ENCODE assay signal across 9 mouse cellular contexts in the genomic region with DNA sequence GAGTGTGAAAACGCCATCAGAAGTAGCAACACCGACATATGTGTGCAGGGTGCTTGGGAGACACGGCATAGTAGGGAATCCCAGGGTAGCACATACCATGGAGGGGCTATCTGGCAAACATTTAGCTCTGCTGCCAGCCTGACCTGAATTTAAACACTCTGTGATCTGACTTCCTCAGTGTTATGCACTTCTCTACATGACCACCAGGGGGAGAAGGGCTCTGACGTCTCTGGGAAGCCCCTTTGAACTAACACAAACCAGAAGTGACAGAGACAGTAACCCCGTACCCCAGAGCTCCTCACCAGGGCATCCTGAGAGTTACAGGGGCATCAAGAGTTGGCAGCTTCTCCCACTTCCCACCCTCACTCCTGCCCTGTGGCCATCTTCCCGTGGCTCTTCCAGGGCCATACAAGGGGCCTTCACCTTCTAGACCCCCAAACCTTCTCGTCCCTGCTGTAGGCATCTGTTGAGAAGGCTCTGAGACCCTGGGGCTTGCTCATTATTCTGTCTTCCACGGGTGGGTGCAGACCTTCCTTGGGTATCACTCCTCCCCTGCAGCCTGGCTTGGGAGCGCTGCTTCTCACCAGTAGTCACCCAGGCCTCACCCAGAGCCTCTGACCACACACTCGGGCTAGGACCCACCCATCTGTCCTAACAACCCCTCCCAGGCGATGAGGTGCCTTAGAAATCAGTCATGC. TPM values are rescaled to one million over a fixed set of nuclear protein-coding genes. Genes with fewer than 3 reads are reported as not detected.
A peak's percentile ranks its signal among the peaks of the same experiment; 100 is the strongest.
DNase-seq lines count a peak whose midpoint lies in the region; ATAC-seq and TF ChIP-seq lines count a peak whose summit lies in the region.
"Had no signal": no experiment of that assay in that cellular context is flagged by ENCODE, and none has a peak within 500 bp of the region (broad histone marks: within the 10 kb centered on the region; RNA-seq: fewer than 3 reads in every experiment).

No protein-coding gene starts in this region.

- no peak for TF ChIP-seq POLR2A in olfactory bulb, adult 2 months (IDR thresholded peaks at IDR 0.05; ENCODE audit: insufficient read depth, low read depth, low read length)

- no peaks in the 10 kb centered on the region for H3K27me3 ChIP-seq in forebrain, embryonic 14.5 days (replicated peaks; ENCODE audit: control insufficient read depth, insufficient read depth, low read length)
- H3K27me3 ChIP-seq in liver, embryonic 14.5 days (ENCODE audit: control insufficient read depth, insufficient read depth, low read length), result no peaks in the 10 kb centered on the region
- H3K27me3 ChIP-seq: limb, embryonic 12.5 days had no signal

- H3K36me3 ChIP-seq in forebrain, embryonic 14.5 days (ENCODE audit: control insufficient read depth, insufficient read depth, low read length), result no peaks in the 10 kb centered on the region
- H3K36me3 ChIP-seq in liver, embryonic 14.5 days (replicated peaks; ENCODE audit: control insufficient read depth, insufficient read depth, low read depth), result no peaks in the 10 kb centered on the region
- H3K36me3 ChIP-seq: limb, embryonic 12.5 days had no signal

- no peaks in the 10 kb centered on the region for H3K9me3 ChIP-seq in forebrain, embryonic 14.5 days (replicated peaks; ENCODE audit: control insufficient read depth, low read length)
- H3K9me3 ChIP-seq in liver, embryonic 14.5 days (ENCODE audit: control insufficient read depth, low read length), result no peaks in the 10 kb centered on the region
- H3K9me3 ChIP-seq: limb, embryonic 12.5 days had no signal

- WGBS in forebrain, embryonic 14.5 days, result 46% methylated on average over 11 of the region's 11 CpGs
- WGBS in liver, embryonic 14.5 days (ENCODE audit: insufficient replicate concordance), result 29% methylated on average over 11 of the region's 11 CpGs
- WGBS in olfactory bulb, adult 2 months, result 52% methylated on average over 11 of the region's 11 CpGs

- peak; percentile 84 for TF ChIP-seq CTCF in liver, embryonic 14.5 days (IDR thresholded peaks at IDR 0.05; ENCODE audit: low read depth)
- peak; percentile 37; the same call in 1 of the 2 replicates for TF ChIP-seq CTCF in olfactory bulb, adult 2 months (IDR thresholded peaks at IDR 0.05; ENCODE audit: insufficient read depth, low read depth, low read length)

- no peak for TF ChIP-seq EP300 in liver, embryonic 14.5 days (IDR thresholded peaks at IDR 0.05; ENCODE audit: low read depth)

- H3K4me2 ChIP-seq in forebrain, embryonic 14.5 days (ENCODE audit: low read length), result no peak overlapping the region
- no peak overlapping the region for H3K4me2 ChIP-seq in liver, embryonic 14.5 days (ENCODE audit: low read depth)
- H3K4me2 ChIP-seq: limb, embryonic 12.5 days had no signal

- ATAC-seq in forebrain, embryonic 14.5 days, result peak; percentile 35; the same call in 1 of the 2 replicates
- ATAC-seq in liver, embryonic 14.5 days (ENCODE audit: insufficient read depth), result no peak

- no peak overlapping the region for H3K9ac ChIP-seq in forebrain, embryonic 14.5 days (ENCODE audit: low read length)
- no peak overlapping the region for H3K9ac ChIP-seq in liver, embryonic 14.5 days (replicated peaks)
- H3K9ac ChIP-seq: limb, embryonic 12.5 days had no signal

- no peak overlapping the region for H3K27ac ChIP-seq in forebrain, embryonic 14.5 days (ENCODE audit: low read depth, low read length)
- no peak overlapping the region for H3K27ac ChIP-seq in liver, embryonic 14.5 days
- no peak overlapping the region for H3K27ac ChIP-seq in olfactory bulb, adult 2 months (ENCODE audit: insufficient read depth, low read depth, low read length)
- H3K27ac ChIP-seq: limb, embryonic 12.5 days had no signal

- peak; percentile 50 for DNase-seq in gastrocnemius, adult 18-20 months (ENCODE audit: low spot score)
- no peak for DNase-seq in gastrocnemius, postnatal 4 days (ENCODE audit: low spot score in 2 of 2)
- DNase-seq in urinary bladder, postnatal 25 days (ENCODE audit: low spot score), result peak; percentile 22
- DNase-seq in urinary bladder, postnatal 36 days (ENCODE audit: low spot score in 2 of 2), result no peak
- DNase-seq in forebrain, embryonic 14.5 days (ENCODE audit: low spot score), result peak; percentile 73
- peak in 1 of 3 experiments; percentile 17 for DNase-seq in liver, embryonic 14.5 days (ENCODE audit: low read depth in 3 of 3, low spot score in 3 of 3)
- DNase-seq in right cerebral cortex, postnatal 25 days, result no peak

- H3K4me1 ChIP-seq in forebrain, embryonic 14.5 days (ENCODE audit: control insufficient read depth, insufficient read depth, low read length), result peaks cover 8% of the 10 kb centered on the region
- no peaks in the 10 kb centered on the region for H3K4me1 ChIP-seq in liver, embryonic 14.5 days (replicated peaks; ENCODE audit: control insufficient read depth in 2 of 2, insufficient read depth in 2 of 2, low read length in 1 of 2)
- H3K4me1 ChIP-seq in olfactory bulb, adult 2 months (ENCODE audit: control insufficient read depth, insufficient read depth, low read length), result peaks cover 57% of the 10 kb centered on the region

- H3K4me3 ChIP-seq in forebrain, embryonic 14.5 days (ENCODE audit: low read depth, low read length), result no peak overlapping the region
- no peak overlapping the region for H3K4me3 ChIP-seq in liver, embryonic 14.5 days (ENCODE audit: insufficient read depth in 1 of 2, low read depth in 2 of 2, low read length in 2 of 2)
- H3K4me3 ChIP-seq in olfactory bulb, adult 2 months (ENCODE audit: insufficient read depth, low read depth, low read length), result no peak overlapping the region
- H3K4me3 ChIP-seq: limb, embryonic 12.5 days had no signal

RNA-seq across cellular contexts. Expression of a gene that starts 37.3 kb away (rescaled TPM):
- under 1 TPM in 1 of 2 experiments, not detected in 1; 0.21 TPM for total RNA-seq in gastrocnemius, adult 18-20 months (2021)
- under 1 TPM in 1 of 2 experiments, not detected in 1; 0.44 TPM for total RNA-seq in gastrocnemius, postnatal 4 days (2021)
- polyA plus RNA-seq in forebrain, embryonic 14.5 days (2014; fragmentation: Nextera tagmentation; extraction: Ambion mirVana), result not detected in 2 replicates
- polyA plus RNA-seq in liver, embryonic 14.5 days (2012; rRNA removed), result not detected in 2 replicates
- not detected in 2 replicates for polyA plus RNA-seq in liver, embryonic 14.5 days (2014; fragmentation: Nextera tagmentation; extraction: Ambion mirVana)
- polyA plus RNA-seq in olfactory bulb, adult 2 months (2012; ENCODE audit: insufficient read depth, insufficient read length, low replicate concordance, missing spikeins), result not detected in 2 replicates
- polyA plus RNA-seq: limb, embryonic 12.5 days had no signal

Comparison
In these comparisons a context has a peak if more than half of its experiments do, and no peak if none do; other contexts are left out.
1. DNase-seq: peak in gastrocnemius, adult 18-20 months (single experiment), urinary bladder, postnatal 25 days (single experiment) and forebrain, embryonic 14.5 days (single experiment); none in gastrocnemius, postnatal 4 days (0 of 2), urinary bladder, postnatal 36 days (0 of 2) and right cerebral cortex, postnatal 25 days (single experiment).